Mouse (Mus musculus) fibroblast of lung, adult 2 months (primary cell): ENCODE data around the gene Plg.

Experiments used
- DNase-seq: peaks from one replicate; pipeline ENCODE4 v3.0.0-alpha.2; 2011; ENCODE audit warnings: low read depth

Plg gene

GRCm38 (mm10) chr17:12385049-12385794 lies 6.8 kb downstream of the Plg start:
- DNase-seq, result no peak

- DNase-seq, result no peak
Measured at GRCm38 (mm10) chr17:12387781-12388180, 9.4 kb downstream of the Plg start.

- DNase-seq, result no peak
Measured at GRCm38 (mm10) chr17:12388239-12388638, 9.8 kb downstream of the Plg start.

GRCm38 (mm10) chr17:12396163-12396677 lies 17.8 kb downstream of the Plg start:
- no peak for DNase-seq

GRCm38 (mm10) chr17:12403420-12403819 lies 25.0 kb downstream of the Plg start:
- no peak for DNase-seq

- DNase-seq, result no peak
Measured at GRCm38 (mm10) chr17:12409346-12409944, 31.0 kb downstream of the Plg start.

- DNase-seq, result no peak
Measured at GRCm38 (mm10) chr17:12412181-12412890, 33.9 kb downstream of the Plg start.

GRCm38 (mm10) chr17:12412891-12413237 lies 34.5 kb downstream of the Plg start:
- DNase-seq, result no peak

GRCm38 (mm10) chr17:12415031-12415735 lies 36.8 kb downstream of the Plg start:
- peak; percentile 33 for DNase-seq

- DNase-seq, result no peak
Measured at GRCm38 (mm10) chr17:12415741-12416140, 37.3 kb downstream of the Plg start.

GRCm38 (mm10) chr17:12416250-12416895 lies 38.0 kb downstream of the Plg start:
- peak; percentile 29 for DNase-seq

- no peak for DNase-seq
Measured at GRCm38 (mm10) chr17:12419491-12420079, 41.2 kb downstream of the Plg start.

- DNase-seq, result no peak
Measured at GRCm38 (mm10) chr17:12420886-12421574, 42.6 kb downstream of the Plg start.

- no peak for DNase-seq
Measured at GRCm38 (mm10) chr17:12422143-12422542, 43.7 kb downstream of the Plg start.

GRCm38 (mm10) chr17:12427156-12427555 lies 48.7 kb downstream of the Plg start:
- DNase-seq, result no peak

- no peak for DNase-seq
Measured at GRCm38 (mm10) chr17:12428369-12428768, 50.0 kb downstream of the Plg start.

GRCm38 (mm10) chr17:12431707-12432106 lies 53.3 kb downstream of the Plg start:
- no peak for DNase-seq

GRCm38 (mm10) chr17:12437771-12438170 lies 59.4 kb downstream of the Plg start:
- DNase-seq, result no peak

- peak; percentile 11 for DNase-seq
Measured at GRCm38 (mm10) chr17:12444561-12444960, 66.2 kb downstream of the Plg start.

GRCm38 (mm10) chr17:12451234-12451633 lies 72.8 kb downstream of the Plg start:
- DNase-seq, result no peak
